Mouse (Mus musculus): ENCODE data around the gene Gm20696. TPM values are rescaled to one million over a fixed set of nuclear protein-coding genes. Genes with fewer than 3 reads are reported as not detected.

Gene Gm20696
- polyA plus RNA-seq, 2 experiments = 2.0 to 5.9 TPM

DNA sequence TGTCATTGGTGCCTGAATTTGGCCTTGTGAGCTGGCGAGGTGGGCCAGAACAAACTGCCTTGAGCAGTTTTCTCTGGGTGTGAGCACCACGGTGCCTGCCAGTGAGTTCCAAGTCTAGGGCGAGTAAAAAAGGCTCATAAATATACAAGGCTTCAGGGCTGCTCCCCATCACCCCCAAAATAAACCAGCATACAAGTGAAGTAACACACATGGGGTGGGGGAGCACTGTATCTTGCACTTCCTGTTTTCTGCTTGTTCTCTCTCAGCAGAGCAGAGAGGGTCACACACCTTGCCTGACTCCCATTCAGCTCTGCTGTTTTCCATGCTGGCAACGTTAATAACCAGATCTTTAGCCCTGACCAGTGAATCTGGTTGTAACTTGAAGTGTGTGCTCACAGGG, 29.1 kb downstream of the Gm20696 start:
- Histone ChIP-seq H3K9me3 (ENCODE audit: control insufficient read depth, low read length) (no peaks in the 10 kb centered on the region), H3K36me3 (ENCODE audit: control insufficient read depth, insufficient read depth, low read length) (peaks cover 14% of the 10 kb centered on the region), H3K27me3 (ENCODE audit: control insufficient read depth, insufficient read depth, low read length) (no peaks in the 10 kb centered on the region), H3K4me2 (replicated peaks; ENCODE audit: low read depth, low read length, severe bottlenecking) (no peak overlapping the region), H3K4me1 (ENCODE audit: control insufficient read depth, insufficient read depth, low read length) (no peaks in the 10 kb centered on the region; the same call in 1 of the 2 replicates), H3K27ac (replicated peaks; ENCODE audit: low read depth, low read length) (no peak overlapping the region), H3K4me3 (replicated peaks; ENCODE audit: low read length) (no peak overlapping the region), H3K9ac (ENCODE audit: low read depth, low read length, severe bottlenecking) (no peak overlapping the region)
- no peak for DNase-seq (ENCODE audit: low spot score)
- TF ChIP-seq POLR2A (IDR thresholded peaks at IDR 0.05; ENCODE audit: borderline replicate concordance, extremely low read depth, insufficient read depth, insufficient read length) = no peak
- 39% methylated on average over 4 of the region's 4 CpGs for WGBS
- no peak for ATAC-seq (ENCODE audit: low FRiP score, low read depth)

DNA sequence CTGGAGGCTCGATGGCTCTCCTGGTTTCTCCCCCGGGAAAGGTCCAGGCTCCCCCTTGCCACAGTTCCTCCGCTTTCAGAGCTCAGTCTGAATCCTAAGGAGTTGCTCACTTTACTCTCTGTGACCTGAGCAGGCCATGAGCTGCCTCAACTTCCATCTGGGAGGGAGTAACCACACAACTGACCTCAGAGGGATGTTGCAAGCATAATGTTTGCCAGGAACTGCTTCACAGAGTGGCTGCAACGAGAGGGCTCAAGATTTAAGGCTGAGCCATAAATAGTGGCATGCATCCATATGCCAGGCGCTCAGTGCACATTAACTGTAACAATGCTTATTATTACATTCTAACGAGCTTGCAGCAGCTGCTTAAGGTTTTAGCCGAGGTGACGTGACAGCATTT, 29.8 kb downstream of the Gm20696 start:
- Histone ChIP-seq H3K4me2 (replicated peaks; ENCODE audit: low read depth, low read length, severe bottlenecking) (no peak overlapping the region), H3K4me1 (ENCODE audit: control insufficient read depth, insufficient read depth, low read length) (no peaks in the 10 kb centered on the region; the same call in 1 of the 2 replicates), H3K9me3 (ENCODE audit: control insufficient read depth, low read length) (no peaks in the 10 kb centered on the region), H3K27ac (replicated peaks; ENCODE audit: low read depth, low read length) (no peak overlapping the region), H3K4me3 (replicated peaks; ENCODE audit: low read length) (no peak overlapping the region), H3K36me3 (ENCODE audit: control insufficient read depth, insufficient read depth, low read length) (peaks cover 14% of the 10 kb centered on the region), H3K9ac (ENCODE audit: low read depth, low read length, severe bottlenecking) (no peak overlapping the region), H3K27me3 (ENCODE audit: control insufficient read depth, insufficient read depth, low read length) (no peaks in the 10 kb centered on the region)
- WGBS = 36% methylated on average over 8 of the region's 8 CpGs
- ATAC-seq (ENCODE audit: low FRiP score, low read depth) = no peak
- no peak for DNase-seq (ENCODE audit: low spot score)
- TF ChIP-seq POLR2A (IDR thresholded peaks at IDR 0.05; ENCODE audit: borderline replicate concordance, extremely low read depth, insufficient read depth, insufficient read length) = no peak

DNA sequence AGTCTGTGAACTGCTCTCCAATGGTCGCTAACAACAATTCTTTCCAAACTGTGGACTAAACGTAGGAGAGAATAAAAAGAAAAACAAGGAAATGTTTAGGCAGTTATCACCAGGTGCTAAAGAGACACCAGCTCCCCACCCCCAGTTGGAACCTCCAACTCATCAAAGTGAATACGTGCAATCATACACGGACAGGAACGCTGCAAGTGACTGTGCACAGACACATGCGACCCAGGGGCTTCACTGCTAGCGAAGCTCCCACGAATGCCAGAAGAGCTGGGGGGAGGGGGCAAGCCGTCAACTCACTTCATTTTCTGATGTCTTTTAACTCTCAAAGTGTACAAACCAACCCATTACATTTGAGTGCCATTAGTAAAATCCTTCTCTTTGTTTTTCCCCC, 30.5 kb downstream of the Gm20696 start:
- Histone ChIP-seq H3K4me2 (replicated peaks; ENCODE audit: low read depth, low read length, severe bottlenecking) (no peak overlapping the region), H3K4me1 (ENCODE audit: control insufficient read depth, insufficient read depth, low read length) (no peaks in the 10 kb centered on the region; the same call in 1 of the 2 replicates), H3K36me3 (ENCODE audit: control insufficient read depth, insufficient read depth, low read length) (peaks cover 19% of the 10 kb centered on the region), H3K27ac (replicated peaks; ENCODE audit: low read depth, low read length) (no peak overlapping the region), H3K9me3 (ENCODE audit: control insufficient read depth, low read length) (no peaks in the 10 kb centered on the region), H3K9ac (ENCODE audit: low read depth, low read length, severe bottlenecking) (no peak overlapping the region), H3K27me3 (ENCODE audit: control insufficient read depth, insufficient read depth, low read length) (no peaks in the 10 kb centered on the region), H3K4me3 (replicated peaks; ENCODE audit: low read length) (no peak overlapping the region)
- ATAC-seq (ENCODE audit: low FRiP score, low read depth) (no peak), DNase-seq (ENCODE audit: low spot score) (no peak)
- 61% methylated on average over 9 of the region's 9 CpGs for WGBS
- TF ChIP-seq POLR2A (IDR thresholded peaks at IDR 0.05; ENCODE audit: borderline replicate concordance, extremely low read depth, insufficient read depth, insufficient read length) = no peak

DNA sequence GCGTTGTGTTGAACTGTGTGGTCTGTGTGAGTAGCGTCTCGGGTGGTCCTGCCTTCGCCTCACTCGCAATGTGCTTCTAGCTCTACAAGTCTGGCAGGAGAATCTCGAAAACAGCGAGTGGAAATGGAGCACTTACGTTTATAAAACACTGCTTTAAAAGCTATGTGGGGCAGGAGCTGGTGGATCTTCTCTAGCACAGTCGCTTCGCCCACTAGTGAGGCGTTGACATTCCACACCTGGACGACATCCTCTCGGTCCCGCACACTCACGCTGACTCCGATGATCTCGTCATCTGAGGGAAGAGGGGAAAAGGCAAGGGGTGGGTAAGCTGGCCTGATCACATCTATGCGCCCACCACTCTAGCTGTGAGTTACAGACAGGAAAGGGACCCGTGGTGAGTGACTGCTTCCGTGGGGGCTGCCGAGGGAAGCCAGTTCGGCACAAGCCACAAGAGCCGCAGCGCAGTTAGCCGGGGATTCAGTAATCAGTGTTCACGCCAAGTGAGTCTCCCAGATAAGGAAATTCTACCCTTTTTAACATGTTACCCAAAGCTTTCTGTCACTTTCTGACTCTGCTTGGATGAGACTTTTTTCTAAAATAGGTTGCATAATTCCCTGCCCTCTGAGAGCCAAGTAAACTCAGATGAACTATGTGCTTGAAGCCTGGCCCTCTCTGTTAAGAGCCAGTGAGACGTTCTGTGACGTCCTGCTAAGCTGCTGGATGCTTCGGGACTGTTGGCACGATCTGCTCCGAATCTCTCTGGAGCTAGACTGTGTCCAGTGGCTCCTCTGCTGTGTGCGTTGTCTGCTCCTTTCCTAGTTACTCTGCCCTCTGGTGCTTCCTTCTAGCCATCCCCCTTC, 34.2 kb downstream of the Gm20696 start:
- no peak for DNase-seq (ENCODE audit: low spot score)
- Histone ChIP-seq H3K4me1 (ENCODE audit: control insufficient read depth, insufficient read depth, low read length) (peaks cover 5% of the 10 kb centered on the region; the same call in 1 of the 2 replicates), H3K9ac (ENCODE audit: low read depth, low read length, severe bottlenecking) (no peak overlapping the region), H3K27me3 (ENCODE audit: control insufficient read depth, insufficient read depth, low read length) (no peaks in the 10 kb centered on the region), H3K4me3 (replicated peaks; ENCODE audit: low read length) (no peak overlapping the region), H3K9me3 (ENCODE audit: control insufficient read depth, low read length) (no peaks in the 10 kb centered on the region), H3K27ac (replicated peaks; ENCODE audit: low read depth, low read length) (no peak overlapping the region), H3K36me3 (ENCODE audit: control insufficient read depth, insufficient read depth, low read length) (peaks cover 24% of the 10 kb centered on the region), H3K4me2 (replicated peaks; ENCODE audit: low read depth, low read length, severe bottlenecking) (no peak overlapping the region)
- WGBS = 88% methylated on average over 32 of the region's 32 CpGs
- TF ChIP-seq POLR2A (IDR thresholded peaks at IDR 0.05; ENCODE audit: borderline replicate concordance, extremely low read depth, insufficient read depth, insufficient read length) = no peak
- no peak for ATAC-seq (ENCODE audit: low FRiP score, low read depth)

DNA sequence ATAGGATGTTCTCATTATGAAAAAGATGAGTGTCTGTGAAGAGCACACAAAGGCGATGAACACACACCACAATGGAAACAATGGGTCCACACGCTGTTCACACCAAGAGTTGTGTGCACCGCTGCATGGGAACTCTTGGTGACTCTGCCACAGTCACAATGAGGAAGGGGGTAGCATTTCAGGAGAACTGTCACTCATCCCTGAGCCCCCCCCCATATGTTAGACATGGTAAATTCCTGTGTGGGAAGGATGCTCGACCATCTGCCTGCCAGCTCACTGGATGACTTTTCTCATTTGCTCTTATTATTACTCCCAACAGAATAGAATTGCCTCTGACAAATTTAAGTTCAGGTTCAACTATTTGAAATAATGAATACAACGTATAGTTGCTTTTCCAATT, 35.0 kb downstream of the Gm20696 start:
- Histone ChIP-seq H3K4me2 (replicated peaks; ENCODE audit: low read depth, low read length, severe bottlenecking) (no peak overlapping the region), H3K9ac (ENCODE audit: low read depth, low read length, severe bottlenecking) (no peak overlapping the region), H3K27me3 (ENCODE audit: control insufficient read depth, insufficient read depth, low read length) (no peaks in the 10 kb centered on the region), H3K9me3 (ENCODE audit: control insufficient read depth, low read length) (no peaks in the 10 kb centered on the region), H3K4me3 (replicated peaks; ENCODE audit: low read length) (no peak overlapping the region), H3K4me1 (ENCODE audit: control insufficient read depth, insufficient read depth, low read length) (peaks cover 12% of the 10 kb centered on the region), H3K36me3 (ENCODE audit: control insufficient read depth, insufficient read depth, low read length) (peaks cover 24% of the 10 kb centered on the region), H3K27ac (replicated peaks; ENCODE audit: low read depth, low read length) (no peak overlapping the region)
- TF ChIP-seq POLR2A (IDR thresholded peaks at IDR 0.05; ENCODE audit: borderline replicate concordance, extremely low read depth, insufficient read depth, insufficient read length) = no peak
- 88% methylated on average over 5 of the region's 5 CpGs for WGBS
- ATAC-seq (ENCODE audit: low FRiP score, low read depth) = no peak
- no peak for DNase-seq (ENCODE audit: low spot score)
